Mouse (Mus musculus) hindbrain, embryonic 15.5 days (tissue): ENCODE measurements around the gene Rora. TPM values are rescaled to one million over a fixed set of nuclear protein-coding genes. Genes with fewer than 3 reads are reported as not detected.

Experiments used
- ATAC-seq: fragments of 200-750 bp; cut with Nextera tagmentation; 2 replicates; pipeline ENCODE4 v1.8.0; 2017; ENCODE audit warnings: low read depth, moderate number of reproducible peaks, moderate TSS enrichment; ENCODE audit not compliant: low FRiP score
- H3K27ac ChIP-seq: fragments of 300-500 bp; sonication (generic); replicated peaks from 2 replicates; pipeline ENCODE4 v1.5.1; 2015; ENCODE audit warnings: mild to moderate bottlenecking, inconsistent platforms
- H3K27me3 ChIP-seq: fragments of 300-500 bp; sonication (generic); 2 replicates; pipeline ENCODE4 v1.6.1; 2015; ENCODE audit warnings: control low read depth, inconsistent platforms
- H3K36me3 ChIP-seq: fragments of 300-500 bp; sonication (generic); 2 replicates; pipeline ENCODE4 v1.6.1; 2015; ENCODE audit warnings: control low read depth, inconsistent platforms
- H3K4me1 ChIP-seq: fragments of 300-500 bp; sonication (generic); replicated peaks from 2 replicates; pipeline ENCODE4 v1.6.1; 2015; ENCODE audit warnings: control low read depth, inconsistent platforms
- H3K4me2 ChIP-seq: fragments of 300-500 bp; sonication (generic); 2 replicates; pipeline ENCODE4 v1.6.1; 2015; ENCODE audit warnings: moderate library complexity, mild to moderate bottlenecking, inconsistent platforms
- H3K4me3 ChIP-seq: fragments of 300-500 bp; sonication (generic); 2 replicates; pipeline ENCODE4 v1.5.1; 2015; ENCODE audit warnings: mild to moderate bottlenecking, inconsistent platforms
- H3K9ac ChIP-seq: fragments of 300-500 bp; sonication (generic); 2 replicates; pipeline ENCODE4 v1.6.1; 2015; ENCODE audit warnings: inconsistent platforms
- H3K9me3 ChIP-seq: fragments of 300-500 bp; sonication (generic); 2 replicates; pipeline ENCODE4 v1.6.1; 2016; ENCODE audit warnings: control low read depth, inconsistent platforms
- WGBS: fragments of 180-500 bp; shearing (Covaris S2); methylation state at CpG from one replicate; pipeline ENCODE4 v1.1.7; 2015; 5-methylcytosine and 5-hydroxymethylcytosine counted together
- polyA plus RNA-seq: library from polyadenylated mRNA; unstranded; fragments of >200 nt; fragmentation: Nextera tagmentation; extraction: Ambion mirVana; gene quantifications from 2 replicates; pipeline ENCODE4 v1.2.1, GENCODE M21; 2015

The Rora gene
- polyA plus RNA-seq, 1 experiment from 2014 or later = 48.5 TPM

DNA sequence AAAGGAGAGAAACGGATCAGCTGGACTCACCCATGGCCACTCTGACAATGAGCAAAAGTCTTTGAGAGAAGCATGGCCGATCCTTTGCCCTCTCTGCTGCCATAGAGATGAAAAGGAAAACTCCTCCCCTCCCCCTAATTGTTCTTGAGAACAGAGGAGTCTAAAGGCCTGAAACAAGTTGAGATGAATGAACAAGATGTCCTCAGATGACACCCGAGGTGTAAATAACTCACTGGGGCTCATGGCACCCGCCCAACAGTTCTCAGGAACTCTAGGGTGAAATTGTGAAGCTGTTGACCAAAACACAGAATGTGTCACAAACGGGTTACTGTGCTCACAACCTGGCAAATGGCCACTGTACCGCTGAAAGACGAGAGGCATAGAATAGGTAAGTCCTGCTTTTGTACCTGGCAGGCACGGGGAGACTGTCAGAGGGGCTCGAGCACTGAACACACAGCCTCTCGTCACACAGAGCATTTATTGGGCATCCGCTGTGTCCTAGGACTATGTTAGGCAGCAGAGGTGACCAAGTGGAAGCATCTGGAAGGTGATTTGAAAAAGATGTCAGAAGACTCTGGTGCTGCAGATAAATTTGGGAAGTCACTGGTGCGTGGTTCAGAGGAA lies 467.6 kb downstream of the Rora start:
- H3K9me3 ChIP-seq = no peaks in the 10 kb centered on the region
- H3K4me1 ChIP-seq = peaks cover 15% of the 10 kb centered on the region
- H3K9ac ChIP-seq = no peak overlapping the region
- no peak overlapping the region for H3K27ac ChIP-seq
- no peaks in the 10 kb centered on the region for H3K36me3 ChIP-seq
- H3K27me3 ChIP-seq = no peaks in the 10 kb centered on the region
- WGBS = 32% methylated on average over 12 of the region's 12 CpGs
- no peak overlapping the region for H3K4me3 ChIP-seq
- no peak overlapping the region; the same call in 1 of the 2 replicates for H3K4me2 ChIP-seq
- no peak for ATAC-seq

DNA sequence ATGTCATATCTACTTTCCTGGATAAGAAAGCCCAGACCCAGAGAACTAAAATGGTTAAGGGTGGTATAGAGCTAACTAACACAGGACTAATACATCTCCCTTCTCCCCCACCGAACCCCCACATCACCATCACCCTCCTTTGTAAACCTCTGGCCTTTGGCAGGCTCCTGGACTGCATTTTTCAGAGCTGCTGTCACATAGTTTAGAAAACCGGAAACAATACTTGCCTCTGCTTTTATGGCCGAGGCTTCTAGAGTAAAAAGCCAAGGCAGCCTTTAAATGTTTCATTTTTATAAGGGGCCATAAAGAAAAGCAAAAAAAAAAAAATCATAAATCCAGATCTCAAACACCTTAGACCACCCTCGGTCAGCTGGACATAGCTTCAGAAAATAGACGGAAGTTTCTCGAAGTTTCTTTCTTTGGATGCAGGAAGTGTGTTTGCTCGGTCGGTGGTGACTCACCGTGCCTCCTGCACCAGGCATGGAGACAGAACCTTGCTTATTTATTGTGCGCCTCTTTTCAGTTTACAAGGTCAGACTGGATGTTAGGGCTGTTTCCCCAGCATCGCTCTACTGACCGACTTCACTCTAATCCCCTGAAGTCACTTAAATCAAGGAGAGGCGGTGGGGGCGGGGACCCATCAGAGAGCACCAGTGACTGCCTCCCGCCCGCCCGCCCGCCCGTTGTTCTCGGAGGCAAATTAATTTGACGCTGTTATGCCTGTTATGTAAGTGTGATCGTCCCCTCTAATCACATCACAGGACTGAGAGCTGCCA lies 471.6 kb downstream of the Rora start:
- H3K4me1 ChIP-seq = peaks cover 15% of the 10 kb centered on the region
- WGBS = 11% methylated on average over 22 of the region's 22 CpGs
- no peak for ATAC-seq
- peak overlapping the region; percentile 51 for H3K4me2 ChIP-seq
- 0 out of 2 replicates have a peak overlapping the region, but pooled peaks have one; percentile 27 for H3K9ac ChIP-seq
- no peak overlapping the region for H3K27ac ChIP-seq
- peak overlapping the region; percentile 15 for H3K4me3 ChIP-seq
- no peaks in the 10 kb centered on the region for H3K27me3 ChIP-seq
- no peaks in the 10 kb centered on the region for H3K36me3 ChIP-seq
- H3K9me3 ChIP-seq = no peaks in the 10 kb centered on the region

DNA sequence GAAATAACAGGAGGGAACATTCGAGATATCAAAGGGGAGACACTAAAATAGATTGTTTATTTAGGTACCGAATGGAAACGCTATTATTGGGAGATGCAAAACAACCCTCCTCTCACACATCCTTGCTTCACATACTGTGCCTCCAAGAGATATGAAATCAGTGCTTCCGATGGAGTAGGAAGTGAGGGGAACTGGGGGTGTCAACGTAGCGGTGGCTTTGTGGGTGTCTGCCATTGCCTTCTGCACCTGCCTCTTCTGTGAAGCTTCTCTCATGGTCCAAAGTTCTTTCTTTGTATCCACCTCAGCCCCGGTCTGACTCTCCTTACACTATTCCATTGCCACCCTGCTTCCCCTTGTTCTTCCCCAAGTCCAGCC lies 472.2 kb downstream of the Rora start:
- H3K27me3 ChIP-seq = no peaks in the 10 kb centered on the region
- H3K4me2 ChIP-seq = peak overlapping the region; percentile 51
- H3K9ac ChIP-seq = no peak overlapping the region
- H3K4me1 ChIP-seq = peaks cover 15% of the 10 kb centered on the region
- no peaks in the 10 kb centered on the region for H3K36me3 ChIP-seq
- H3K4me3 ChIP-seq = peak overlapping the region; percentile 15
- H3K9me3 ChIP-seq = no peaks in the 10 kb centered on the region
- 53% methylated on average over 7 of the region's 7 CpGs for WGBS
- no peak overlapping the region for H3K27ac ChIP-seq
- no peak for ATAC-seq

DNA sequence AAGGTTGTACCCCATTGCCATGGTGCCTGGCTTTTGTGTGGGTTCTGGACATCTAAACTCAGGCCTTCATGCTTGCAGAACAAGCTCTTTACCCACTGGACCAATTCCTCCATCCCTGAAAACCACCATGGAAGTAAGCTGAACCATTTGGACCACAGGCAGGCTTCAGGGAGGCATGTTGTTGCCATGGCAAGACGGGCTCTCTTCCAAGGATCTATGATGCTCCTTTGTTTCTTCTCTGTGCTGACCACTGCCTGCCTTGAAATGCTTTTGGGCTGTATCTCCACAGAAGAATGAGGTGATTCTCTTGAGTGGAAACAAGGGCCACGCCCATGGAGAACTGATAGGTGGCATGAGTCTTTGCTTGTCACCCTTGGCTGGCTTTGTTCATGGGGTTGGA lies 473.0 kb downstream of the Rora start:
- H3K9me3 ChIP-seq = no peaks in the 10 kb centered on the region
- H3K4me3 ChIP-seq = no peak overlapping the region
- H3K27ac ChIP-seq = no peak overlapping the region
- H3K4me1 ChIP-seq = peaks cover 8% of the 10 kb centered on the region
- no peak overlapping the region for H3K4me2 ChIP-seq
- H3K27me3 ChIP-seq = no peaks in the 10 kb centered on the region
- H3K36me3 ChIP-seq = no peaks in the 10 kb centered on the region
- WGBS = 80% methylated on average over 2 of the region's 2 CpGs
- ATAC-seq = no peak
- H3K9ac ChIP-seq = no peak overlapping the region

DNA sequence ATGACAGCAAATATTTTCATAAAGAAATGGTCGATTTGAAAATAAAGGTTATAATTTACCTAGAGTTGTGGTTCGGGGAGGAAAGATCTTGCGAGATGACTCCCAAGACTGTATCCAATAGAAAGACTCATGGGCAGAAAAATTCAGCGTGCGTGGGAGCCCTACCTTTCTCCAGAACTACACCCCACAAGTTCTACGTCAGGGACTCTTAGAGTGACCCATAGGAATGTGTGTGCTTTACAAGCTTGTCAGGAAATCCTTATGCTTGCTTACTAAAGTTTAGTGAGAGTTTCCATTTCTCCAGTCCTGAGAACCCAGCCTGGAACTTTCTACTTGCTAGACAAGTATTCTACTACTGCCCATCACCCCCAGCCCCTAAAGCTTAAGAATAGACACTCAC lies 474.7 kb downstream of the Rora start:
- no peak for ATAC-seq
- Histone ChIP-seq H3K9ac (no peak overlapping the region), H3K27ac (no peak overlapping the region), H3K4me1 (peaks cover 8% of the 10 kb centered on the region), H3K36me3 (no peaks in the 10 kb centered on the region), H3K4me3 (no peak overlapping the region), H3K27me3 (no peaks in the 10 kb centered on the region), H3K9me3 (no peaks in the 10 kb centered on the region), H3K4me2 (no peak overlapping the region)
- 86% methylated on average over 6 of the region's 6 CpGs for WGBS

DNA sequence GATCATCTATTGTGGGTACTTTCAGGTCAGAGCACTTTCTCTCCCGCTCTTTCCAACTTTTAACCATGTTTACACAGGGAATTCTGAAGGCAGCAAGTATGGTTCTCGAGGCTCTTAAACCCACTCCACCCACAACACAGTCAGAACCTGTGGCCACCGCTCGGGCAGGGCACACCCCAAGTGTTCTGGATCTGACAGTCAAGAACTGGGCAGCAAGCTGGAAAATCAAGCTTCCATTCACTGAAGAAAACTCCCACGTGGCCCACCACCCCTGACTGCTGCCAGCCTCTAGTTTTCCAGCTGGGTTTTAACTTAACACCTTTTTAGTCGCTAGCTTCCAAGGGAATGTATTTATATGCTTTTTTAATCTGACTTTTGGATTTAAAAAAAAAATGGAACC lies 479.4 kb downstream of the Rora start:
- Histone ChIP-seq H3K9me3 (no peaks in the 10 kb centered on the region), H3K4me1 (peaks cover 6% of the 10 kb centered on the region; the same call in 1 of the 2 replicates), H3K36me3 (no peaks in the 10 kb centered on the region), H3K27me3 (no peaks in the 10 kb centered on the region), H3K27ac (no peak overlapping the region), H3K4me2 (no peak overlapping the region), H3K4me3 (no peak overlapping the region), H3K9ac (no peak overlapping the region)
- ATAC-seq = no peak
- 80% methylated on average over 6 of the region's 6 CpGs for WGBS

DNA sequence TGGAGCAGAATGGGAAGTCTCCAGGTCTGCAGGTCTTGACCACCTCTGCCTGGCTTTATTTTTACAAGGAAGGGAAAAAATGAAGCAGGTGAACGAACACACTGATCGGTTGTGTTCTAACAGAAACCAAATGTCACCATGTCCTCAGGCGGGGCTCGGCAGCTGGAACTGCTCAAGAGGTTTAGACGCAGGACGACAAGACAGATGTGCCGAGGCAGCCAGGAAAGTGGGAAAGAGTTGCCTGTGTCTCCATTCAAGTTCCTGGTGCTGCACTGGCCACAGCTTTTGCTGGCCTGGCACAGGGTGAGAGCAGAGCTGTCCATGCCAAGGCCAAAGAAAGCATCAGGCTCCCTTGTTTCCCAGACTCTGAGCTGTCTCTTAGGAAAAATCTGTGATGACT lies 480.1 kb downstream of the Rora start:
- Histone ChIP-seq H3K4me2 (no peak overlapping the region), H3K9me3 (no peaks in the 10 kb centered on the region), H3K9ac (no peak overlapping the region), H3K27me3 (no peaks in the 10 kb centered on the region), H3K36me3 (no peaks in the 10 kb centered on the region), H3K4me3 (no peak overlapping the region), H3K27ac (no peak overlapping the region), H3K4me1 (peaks cover 6% of the 10 kb centered on the region; the same call in 1 of the 2 replicates)
- no peak for ATAC-seq
- 81% methylated on average over 7 of the region's 7 CpGs for WGBS

DNA sequence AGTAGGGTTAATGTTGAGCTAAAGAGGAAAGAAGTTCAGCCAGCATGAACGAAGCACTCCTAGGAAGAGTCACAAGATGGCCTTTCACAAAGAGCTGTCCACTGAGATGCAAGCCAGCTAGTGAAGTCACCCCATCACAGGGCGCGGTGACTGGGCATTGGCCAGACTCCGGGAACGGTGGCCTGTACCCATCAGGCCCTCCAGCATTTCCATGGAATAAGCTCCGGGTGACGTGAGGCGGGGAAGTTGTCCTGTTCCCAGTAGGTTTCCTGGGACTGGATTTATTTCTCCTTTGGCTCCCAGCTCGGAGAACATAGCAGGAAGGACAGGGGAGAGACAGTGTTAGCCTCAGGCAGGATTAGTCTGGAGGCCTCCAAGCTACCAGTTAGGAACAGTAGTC lies 481.0 kb downstream of the Rora start:
- no peaks in the 10 kb centered on the region for H3K9me3 ChIP-seq
- H3K9ac ChIP-seq = no peak overlapping the region
- H3K4me2 ChIP-seq = no peak overlapping the region
- ATAC-seq = no peak
- H3K4me1 ChIP-seq = peaks cover 6% of the 10 kb centered on the region; the same call in 1 of the 2 replicates
- 89% methylated on average over 9 of the region's 9 CpGs for WGBS
- no peak overlapping the region for H3K4me3 ChIP-seq
- H3K27me3 ChIP-seq = no peaks in the 10 kb centered on the region
- no peak overlapping the region for H3K27ac ChIP-seq
- no peaks in the 10 kb centered on the region for H3K36me3 ChIP-seq

DNA sequence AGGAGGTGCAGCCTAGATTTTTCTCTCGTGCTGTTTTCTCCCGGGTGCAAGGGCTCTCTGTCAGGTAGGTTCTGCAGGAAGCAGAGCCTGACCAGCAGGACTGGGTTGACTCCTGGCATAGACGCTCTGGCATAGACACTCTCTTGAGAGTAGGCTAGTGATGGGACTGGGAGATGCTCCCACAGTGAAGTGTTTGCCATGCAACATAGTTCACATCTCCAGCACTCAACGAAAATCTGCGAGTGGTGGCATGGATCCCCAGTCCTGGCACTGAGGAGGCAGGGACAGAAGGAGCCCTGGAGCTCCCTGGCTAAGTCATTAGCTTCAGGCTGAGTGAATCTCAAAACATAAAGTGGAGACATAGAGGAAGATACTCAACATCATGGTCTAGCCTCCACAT lies 483.2 kb downstream of the Rora start:
- H3K4me2 ChIP-seq = no peak overlapping the region
- H3K4me3 ChIP-seq = no peak overlapping the region
- H3K27me3 ChIP-seq = no peaks in the 10 kb centered on the region
- ATAC-seq = no peak
- H3K9ac ChIP-seq = no peak overlapping the region
- no peaks in the 10 kb centered on the region for H3K9me3 ChIP-seq
- H3K4me1 ChIP-seq = peaks cover 6% of the 10 kb centered on the region; the same call in 1 of the 2 replicates
- WGBS = 95% methylated on average over 5 of the region's 5 CpGs
- H3K27ac ChIP-seq = no peak overlapping the region
- H3K36me3 ChIP-seq = no peaks in the 10 kb centered on the region

DNA sequence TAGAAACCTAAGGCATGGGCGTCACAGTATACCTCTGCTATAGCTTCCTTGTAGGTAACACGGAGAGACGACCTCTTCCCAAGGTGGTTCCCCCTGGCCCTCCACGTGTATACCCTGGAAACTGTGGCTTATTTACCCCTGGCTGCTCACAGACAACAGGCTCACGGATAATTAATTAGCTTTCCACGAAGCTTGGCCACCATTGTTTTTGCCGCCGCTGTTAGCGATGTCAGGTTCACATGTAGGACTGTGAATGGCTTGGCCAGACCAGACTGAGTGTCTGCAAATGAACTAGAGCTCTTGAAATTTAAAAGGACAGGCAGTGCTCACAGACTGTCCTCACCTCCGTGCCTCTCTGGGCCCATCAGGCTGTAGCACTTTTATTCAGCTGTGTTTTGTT lies 483.8 kb downstream of the Rora start:
- H3K9me3 ChIP-seq = no peaks in the 10 kb centered on the region
- H3K4me3 ChIP-seq = no peak overlapping the region
- H3K9ac ChIP-seq = no peak overlapping the region
- H3K4me2 ChIP-seq = no peak overlapping the region
- no peak for ATAC-seq
- peaks cover 6% of the 10 kb centered on the region; the same call in 1 of the 2 replicates for H3K4me1 ChIP-seq
- H3K27ac ChIP-seq = no peak overlapping the region
- H3K27me3 ChIP-seq = no peaks in the 10 kb centered on the region
- H3K36me3 ChIP-seq = no peaks in the 10 kb centered on the region
- 29% methylated on average over 10 of the region's 10 CpGs for WGBS

DNA sequence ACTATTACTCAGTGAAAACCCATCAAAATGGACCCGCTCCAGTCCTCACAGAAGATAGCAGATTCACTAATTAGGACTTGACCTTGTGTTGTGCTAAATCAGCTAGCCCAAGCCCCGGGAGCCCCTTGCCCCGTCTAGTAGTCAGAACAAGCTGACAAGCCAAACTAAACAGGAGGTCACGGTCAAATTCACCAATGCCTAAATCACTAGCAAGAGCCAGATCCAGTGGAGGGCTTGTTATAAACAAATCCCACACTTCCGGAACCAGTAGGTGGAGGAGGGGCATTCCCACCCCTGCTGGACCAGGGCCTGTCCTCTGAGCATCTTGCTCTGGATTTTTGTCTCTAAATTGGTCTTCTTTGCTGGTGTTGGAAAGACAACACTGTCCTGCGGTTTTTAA lies 486.6 kb downstream of the Rora start:
- ATAC-seq = no peak
- WGBS = 66% methylated on average over 6 of the region's 6 CpGs
- H3K4me3 ChIP-seq = no peak overlapping the region

DNA sequence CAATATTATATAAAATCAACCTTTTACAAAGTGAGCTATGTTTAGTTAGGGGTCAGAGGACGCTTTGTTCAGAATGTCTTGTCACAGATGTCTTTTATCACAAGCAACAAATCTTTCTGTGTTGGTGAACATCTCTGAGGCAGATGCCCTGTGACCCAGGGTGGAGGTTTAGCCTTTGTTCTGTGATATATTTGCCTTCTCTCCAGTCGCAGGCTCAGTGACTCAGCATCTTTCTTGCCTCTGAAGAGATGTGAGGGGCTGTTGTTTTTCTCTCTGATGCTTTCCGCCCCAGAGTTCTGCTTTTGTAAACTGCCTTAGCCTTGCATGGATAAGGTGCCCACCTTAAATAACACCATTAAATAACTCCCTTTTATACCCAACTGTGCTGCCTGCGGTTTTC lies 488.3 kb downstream of the Rora start:
- H3K4me1 ChIP-seq = peaks cover 6% of the 10 kb centered on the region; the same call in 1 of the 2 replicates
- ATAC-seq = no peak
- no peak overlapping the region for H3K27ac ChIP-seq
- H3K36me3 ChIP-seq = no peaks in the 10 kb centered on the region
- H3K9ac ChIP-seq = no peak overlapping the region
- H3K4me3 ChIP-seq = no peak overlapping the region
- H3K27me3 ChIP-seq = no peaks in the 10 kb centered on the region
- WGBS = 60% methylated on average over 4 of the region's 4 CpGs
- H3K9me3 ChIP-seq = no peaks in the 10 kb centered on the region
- no peak overlapping the region for H3K4me2 ChIP-seq

More for the DNA sequence above, 486.6 kb downstream of the Rora start:
- no peaks in the 10 kb centered on the region for H3K9me3 ChIP-seq
- no peaks in the 10 kb centered on the region for H3K27me3 ChIP-seq
- no peak overlapping the region for H3K27ac ChIP-seq
- peaks cover 6% of the 10 kb centered on the region; the same call in 1 of the 2 replicates for H3K4me1 ChIP-seq
- no peak overlapping the region for H3K9ac ChIP-seq
- no peaks in the 10 kb centered on the region for H3K36me3 ChIP-seq
- no peak overlapping the region for H3K4me2 ChIP-seq
